Mouse (Mus musculus): Measurements from ENCODE around the gene Tmem88b. TPM values are rescaled to one million over a fixed set of nuclear protein-coding genes. Genes with fewer than 3 reads are reported as not detected.

Gene Tmem88b
- total and polyA plus RNA-seq, 3 experiments = 0.19 to 0.32 TPM; not detected in 1

DNA sequence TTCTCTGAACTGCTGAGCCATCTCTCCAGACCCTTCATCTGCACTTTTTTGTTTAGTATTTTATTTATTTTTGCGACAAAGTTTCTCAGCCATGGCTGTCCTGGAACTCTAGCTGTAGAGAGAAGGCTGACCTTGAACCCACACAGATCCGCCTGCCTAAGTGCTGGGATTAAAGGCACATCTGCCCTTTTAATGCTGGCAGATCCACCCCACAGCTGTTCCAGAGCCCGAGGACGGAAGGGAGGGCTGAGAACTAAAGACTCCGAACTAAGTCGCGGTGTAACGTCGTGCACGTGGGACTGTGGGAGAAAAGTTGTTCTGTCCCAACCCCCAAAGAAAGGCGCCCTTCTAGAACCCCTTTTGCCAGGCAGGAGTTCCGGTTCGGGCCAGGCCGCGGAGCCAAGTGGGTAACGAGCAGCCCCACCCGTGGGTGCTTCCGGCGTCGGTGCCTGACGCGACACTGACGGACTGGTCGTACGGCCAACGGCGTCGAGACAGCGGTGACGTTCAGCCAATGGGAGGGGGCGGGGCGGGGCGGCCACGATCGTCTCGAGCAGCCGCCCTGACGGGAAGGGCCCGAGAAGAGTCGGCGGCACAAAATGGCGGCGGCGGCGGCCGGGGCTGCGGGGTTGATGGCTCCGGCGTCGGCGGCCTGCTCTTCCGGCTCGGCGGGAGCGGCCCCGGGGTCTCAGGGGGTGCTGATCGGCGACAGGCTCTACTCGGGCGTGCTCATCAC lies 26.4 kb upstream of the Tmem88b start, which contains the start of gene Ccnl2 (continued):
- no peak for TF ChIP-seq JUND (IDR thresholded peaks at IDR 0.05; ENCODE audit: low read depth, low read length)
- TF ChIP-seq POLR2AphosphoS2 (IDR thresholded peaks at IDR 0.05; ENCODE audit: low read length) = peak; percentile 96
- TF ChIP-seq MAX (IDR thresholded peaks at IDR 0.05; ENCODE audit: low read length) = peak; percentile 84
- TF ChIP-seq NELFE (IDR thresholded peaks at IDR 0.05; ENCODE audit: low read depth, low read length) = peak; percentile 76
- TF ChIP-seq UBTF (IDR thresholded peaks at IDR 0.05; ENCODE audit: borderline replicate concordance, insufficient read depth, low read depth, low read length) = no peak
- no peak; the same call in 1 of the 2 replicates for TF ChIP-seq CHD1 (IDR thresholded peaks at IDR 0.05; ENCODE audit: low read depth, low read length)
- no peak for TF ChIP-seq E2F4 (IDR thresholded peaks at IDR 0.05; ENCODE audit: borderline replicate concordance, low read depth, low read length)
- peak; percentile 89 for TF ChIP-seq ELF1 (IDR thresholded peaks at IDR 0.05; ENCODE audit: low read depth, low read length)
- no peak for TF ChIP-seq USF2 (IDR thresholded peaks at IDR 0.05; ENCODE audit: borderline replicate concordance in 1 of 2, insufficient read depth in 1 of 2, low read depth in 1 of 2, low read length in 2 of 2)
- TF ChIP-seq ZNF384 (IDR thresholded peaks at IDR 0.05; ENCODE audit: low read depth, low read length) = no peak
- TF ChIP-seq TCF12 (IDR thresholded peaks at IDR 0.05; ENCODE audit: low read depth, low read length) = peak; percentile 63
- peak; percentile 89 for TF ChIP-seq ZMIZ1 (IDR thresholded peaks at IDR 0.05; ENCODE audit: low read depth, low read length)
- TF ChIP-seq BHLHE40 (IDR thresholded peaks at IDR 0.05; ENCODE audit: borderline replicate concordance, low read depth, low read length) = no peak
- TF ChIP-seq RCOR1 (IDR thresholded peaks at IDR 0.05; ENCODE audit: low read depth, low read length) = no peak
- TF ChIP-seq KAT2A (conservative IDR thresholded peaks at IDR 0.05; ENCODE audit: low read depth, low read length) = no peak; the same call in 1 of the 2 replicates
- TF ChIP-seq TAL1 (IDR thresholded peaks at IDR 0.05; ENCODE audit: low read length) = no peak
- peak; percentile 75 for TF ChIP-seq TBP (IDR thresholded peaks at IDR 0.05; ENCODE audit: low read depth, low read length)
- peak; percentile 87 for TF ChIP-seq HCFC1 (IDR thresholded peaks at IDR 0.05; ENCODE audit: low read depth, low read length)
- no peak for TF ChIP-seq EP300 (IDR thresholded peaks at IDR 0.05; ENCODE audit: low read depth in 1 of 2, low read length in 2 of 2)
- peak; percentile 86 for TF ChIP-seq SIN3A (IDR thresholded peaks at IDR 0.05; ENCODE audit: low read length)
- no peak for TF ChIP-seq CTCF (IDR thresholded peaks at IDR 0.05 in 2 of 3, conservative IDR thresholded peaks at IDR 0.05 in 1 of 3; ENCODE audit: control insufficient read depth in 1 of 3, insufficient read depth in 1 of 3, low read depth in 2 of 3, low read length in 3 of 3, poor library complexity in 1 of 3, severe bottlenecking in 1 of 3)
- no peak for TF ChIP-seq MEF2A (IDR thresholded peaks at IDR 0.05; ENCODE audit: extremely low read depth, insufficient replicate concordance, low read depth, low read length, poor library complexity, severe bottlenecking)
- TF ChIP-seq CHD2 (IDR thresholded peaks at IDR 0.05; ENCODE audit: low read length) = no peak; the same call in none of the 2 replicates

DNA sequence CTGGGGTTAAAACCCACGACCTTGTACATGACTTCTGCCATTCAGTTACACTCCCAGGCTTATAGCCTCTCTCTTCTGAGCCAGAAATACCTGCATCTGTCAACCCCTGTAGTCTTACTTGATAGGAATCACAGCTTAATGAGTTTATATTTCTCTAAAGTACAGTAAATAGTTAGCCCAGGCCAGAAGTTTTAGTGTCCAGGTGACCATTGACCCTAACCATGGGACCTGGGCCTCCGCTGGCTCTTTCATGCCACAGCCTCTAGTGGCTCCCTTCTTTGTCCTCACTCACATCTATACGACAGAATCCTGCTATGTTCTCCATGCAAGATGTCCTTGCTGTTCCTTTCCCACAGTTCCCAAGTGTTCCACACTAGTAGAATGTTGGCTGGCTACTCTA lies 22.2 kb upstream of the Tmem88b start:
- no peak overlapping the region for H3K9ac ChIP-seq (ENCODE audit: control insufficient read depth, low read depth, low read length, poor library complexity, severe bottlenecking)
- TF ChIP-seq ZNF384 (IDR thresholded peaks at IDR 0.05; ENCODE audit: low read depth, low read length) = no peak
- no peak for TF ChIP-seq MEF2A (IDR thresholded peaks at IDR 0.05; ENCODE audit: extremely low read depth, insufficient replicate concordance, low read depth, low read length, poor library complexity, severe bottlenecking)
- TF ChIP-seq KAT2A (conservative IDR thresholded peaks at IDR 0.05; ENCODE audit: low read depth, low read length) = no peak
- TF ChIP-seq TAL1 (IDR thresholded peaks at IDR 0.05; ENCODE audit: low read length) = no peak
- TF ChIP-seq NRF1 (IDR thresholded peaks at IDR 0.05; ENCODE audit: insufficient read depth, low read depth, low read length, poor library complexity, severe bottlenecking) = no peak
- no peak for DNase-seq (ENCODE audit: low read depth, low spot score)
- H3K36me3 ChIP-seq (ENCODE audit: control insufficient read depth in 1 of 2, insufficient read depth in 2 of 2, low read length in 2 of 2) = peaks cover 16 to 28% of the 10 kb centered on the region in 2 experiments
- no peaks in the 10 kb centered on the region for H3K9me3 ChIP-seq (replicated peaks; ENCODE audit: insufficient read depth, low read length)
- peaks cover 35% of the 10 kb centered on the region for H3K79me2 ChIP-seq (ENCODE audit: control insufficient read depth, insufficient read depth, low read length, poor library complexity)
- peaks cover 11 to 17% of the 10 kb centered on the region in 2 experiments for H3K4me1 ChIP-seq (ENCODE audit: control insufficient read depth in 1 of 2, insufficient read depth in 2 of 2, low read length in 2 of 2)
- no peak overlapping the region for H3K27ac ChIP-seq (ENCODE audit: control insufficient read depth, low read depth, low read length)
- H3K4me3 ChIP-seq (ENCODE audit: control insufficient read depth in 1 of 2, insufficient read depth in 1 of 2, low read depth in 2 of 2, low read length in 2 of 2) = no peak overlapping the region
- H3K27me3 ChIP-seq (ENCODE audit: control insufficient read depth in 1 of 2, insufficient read depth in 2 of 2, low read length in 2 of 2) = no peaks in the 10 kb centered on the region
